Mouse (Mus musculus): ENCODE results near the gene N4bp2l2. TPM values are rescaled to one million over a fixed set of nuclear protein-coding genes. Genes with fewer than 3 reads are reported as not detected.

Gene N4bp2l2
- polyA plus RNA-seq, 1 experiment from 2014 or later, result 47.1 TPM

DNA sequence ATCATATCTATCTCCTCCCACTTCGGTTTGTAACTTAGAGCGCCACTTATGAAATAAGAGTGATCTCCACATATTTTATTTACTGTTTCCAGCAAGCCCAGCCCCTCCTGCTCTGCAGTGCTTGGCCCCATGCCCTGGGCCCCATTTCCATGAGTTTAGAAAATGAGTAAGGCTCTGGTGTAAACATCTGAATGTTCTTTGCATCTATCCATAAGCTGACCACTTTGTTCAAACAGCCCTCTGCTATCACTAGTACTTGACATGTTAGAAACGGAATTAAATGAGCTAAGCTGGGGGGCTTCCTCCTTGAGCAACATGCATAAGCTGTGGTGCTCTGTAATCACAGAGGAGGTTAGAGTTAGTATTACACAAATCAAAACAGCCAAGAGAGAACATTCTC, 91.6 kb downstream of the N4bp2l2 start:
- 93% methylated on average over 3 of the region's 3 CpGs for WGBS
- ATAC-seq (ENCODE audit: insufficient number of reproducible peaks, insufficient read depth, low FRiP score, low TSS enrichment), result no peak
- H3K27ac ChIP-seq, result no peak overlapping the region
- no peaks in the 10 kb centered on the region for H3K27me3 ChIP-seq
- H3K4me3 ChIP-seq, result no peak overlapping the region
- H3K4me2 ChIP-seq (replicated peaks), result no peak overlapping the region
- H3K9me3 ChIP-seq, result no peaks in the 10 kb centered on the region
- H3K9ac ChIP-seq, result no peak overlapping the region
- H3K4me1 ChIP-seq, result no peaks in the 10 kb centered on the region
- peaks cover 20% of the 10 kb centered on the region for H3K36me3 ChIP-seq

DNA sequence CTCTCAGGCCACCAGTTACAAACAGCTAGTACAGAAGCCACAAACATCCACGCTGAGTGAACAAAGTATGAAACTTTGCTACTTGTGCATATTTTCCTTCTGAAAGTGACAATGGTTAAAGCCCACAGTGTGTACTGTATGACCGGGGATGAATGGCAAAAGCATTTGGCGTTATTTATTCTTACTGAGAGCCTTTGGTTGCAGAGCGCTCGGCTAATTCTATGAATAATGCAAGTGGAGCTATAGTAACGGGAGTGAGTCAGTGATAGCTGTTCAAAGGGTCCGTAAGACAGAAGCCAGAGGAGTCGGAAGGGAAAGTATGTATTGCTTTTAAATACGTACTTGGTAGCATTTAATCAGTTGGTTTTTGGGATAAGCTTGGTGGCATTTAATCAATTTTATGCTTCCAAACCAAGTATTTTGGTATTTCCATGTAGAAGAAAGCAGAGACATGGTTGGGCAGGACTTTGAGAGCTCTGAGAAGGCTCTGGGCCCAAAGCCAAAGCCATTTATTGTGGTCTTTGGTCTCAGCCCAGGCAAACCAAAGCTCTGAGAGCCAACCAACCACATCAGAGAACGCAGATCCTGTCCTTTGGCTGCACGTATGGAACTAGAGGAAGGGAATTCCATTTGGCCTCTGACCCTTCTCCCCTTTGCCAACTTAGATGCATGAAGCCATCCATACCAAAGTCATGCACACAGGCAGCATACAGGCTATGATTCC, 95.3 kb downstream of the N4bp2l2 start:
- Histone ChIP-seq H3K36me3 (peaks cover 51% of the 10 kb centered on the region), H3K4me3 (no peak overlapping the region), H3K4me1 (no peaks in the 10 kb centered on the region), H3K4me2 (replicated peaks) (no peak overlapping the region), H3K27ac (no peak overlapping the region), H3K9me3 (no peaks in the 10 kb centered on the region), H3K27me3 (no peaks in the 10 kb centered on the region), H3K9ac (no peak overlapping the region)
- 90% methylated on average over 11 of the region's 11 CpGs for WGBS
- no peak for ATAC-seq (ENCODE audit: insufficient number of reproducible peaks, insufficient read depth, low FRiP score, low TSS enrichment)

DNA sequence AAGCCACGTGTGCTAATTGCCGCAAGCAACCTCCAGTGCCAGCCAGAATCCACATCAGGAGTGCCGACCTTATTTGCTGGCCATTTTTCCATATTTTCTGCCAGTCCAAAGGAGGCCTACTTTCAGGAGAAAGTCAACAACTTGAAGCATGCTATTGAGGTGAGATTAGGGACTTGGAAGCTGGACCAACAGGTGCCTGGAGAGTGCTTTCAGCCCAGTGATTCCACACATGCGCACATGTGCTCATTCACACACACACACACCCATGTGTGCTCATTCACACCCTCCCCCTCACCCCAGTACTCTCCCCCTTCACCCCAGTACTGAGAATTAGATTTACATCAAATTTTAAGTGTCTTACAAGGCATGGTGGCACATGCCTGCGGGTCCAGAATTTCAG, 99.0 kb downstream of the N4bp2l2 start:
- 91% methylated on average over 5 of the region's 5 CpGs for WGBS
- ATAC-seq (ENCODE audit: insufficient number of reproducible peaks, insufficient read depth, low FRiP score, low TSS enrichment), result no peak
- H3K27me3 ChIP-seq, result no peaks in the 10 kb centered on the region
- H3K4me1 ChIP-seq, result no peaks in the 10 kb centered on the region
- H3K4me2 ChIP-seq (replicated peaks), result no peak overlapping the region
- no peak overlapping the region for H3K27ac ChIP-seq
- no peak overlapping the region for H3K9ac ChIP-seq
- no peak overlapping the region for H3K4me3 ChIP-seq
- no peaks in the 10 kb centered on the region for H3K9me3 ChIP-seq
- H3K36me3 ChIP-seq, result peaks cover 63% of the 10 kb centered on the region

DNA sequence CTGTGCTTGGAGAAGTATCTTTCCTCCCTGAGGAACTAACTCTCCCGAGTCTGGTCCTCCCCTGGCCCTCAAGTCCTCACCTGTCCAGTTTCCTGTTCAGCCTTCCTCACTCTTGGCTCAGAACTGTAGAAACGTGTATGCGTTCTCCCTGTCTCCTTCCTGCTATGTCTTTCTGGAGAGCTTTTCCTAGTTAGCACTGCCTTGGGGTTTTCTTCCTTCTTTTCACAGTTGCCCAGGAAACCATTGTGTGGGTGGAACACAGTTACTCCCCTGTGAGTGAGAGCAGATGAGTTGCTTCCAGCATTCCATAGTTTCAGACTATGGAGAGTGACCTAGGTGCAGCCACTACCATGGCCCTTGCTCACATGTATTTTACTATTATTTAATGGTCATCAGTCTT, 99.8 kb downstream of the N4bp2l2 start:
- Histone ChIP-seq H3K9ac (no peak overlapping the region), H3K36me3 (peaks cover 66% of the 10 kb centered on the region), H3K4me3 (no peak overlapping the region), H3K9me3 (no peaks in the 10 kb centered on the region), H3K4me1 (no peaks in the 10 kb centered on the region), H3K4me2 (replicated peaks) (no peak overlapping the region), H3K27ac (no peak overlapping the region), H3K27me3 (no peaks in the 10 kb centered on the region)
- ATAC-seq (ENCODE audit: insufficient number of reproducible peaks, insufficient read depth, low FRiP score, low TSS enrichment), result no peak
- WGBS, result 81% methylated on average over 3 of the region's 3 CpGs

GRCm38 (mm10) chr5:150564426-150564825, 101.6 kb downstream of the N4bp2l2 start:
- no peak overlapping the region for H3K4me3 ChIP-seq
- H3K27me3 ChIP-seq, result no peaks in the 10 kb centered on the region
- peaks cover 69% of the 10 kb centered on the region for H3K36me3 ChIP-seq
- no peak for ATAC-seq (ENCODE audit: insufficient number of reproducible peaks, insufficient read depth, low FRiP score, low TSS enrichment)
- H3K27ac ChIP-seq, result no peak overlapping the region
- WGBS, result 93% methylated on average over 6 of the region's 6 CpGs
- no peak overlapping the region for H3K4me2 ChIP-seq (replicated peaks)
- no peaks in the 10 kb centered on the region for H3K4me1 ChIP-seq
- H3K9ac ChIP-seq, result no peak overlapping the region
- no peaks in the 10 kb centered on the region for H3K9me3 ChIP-seq

DNA sequence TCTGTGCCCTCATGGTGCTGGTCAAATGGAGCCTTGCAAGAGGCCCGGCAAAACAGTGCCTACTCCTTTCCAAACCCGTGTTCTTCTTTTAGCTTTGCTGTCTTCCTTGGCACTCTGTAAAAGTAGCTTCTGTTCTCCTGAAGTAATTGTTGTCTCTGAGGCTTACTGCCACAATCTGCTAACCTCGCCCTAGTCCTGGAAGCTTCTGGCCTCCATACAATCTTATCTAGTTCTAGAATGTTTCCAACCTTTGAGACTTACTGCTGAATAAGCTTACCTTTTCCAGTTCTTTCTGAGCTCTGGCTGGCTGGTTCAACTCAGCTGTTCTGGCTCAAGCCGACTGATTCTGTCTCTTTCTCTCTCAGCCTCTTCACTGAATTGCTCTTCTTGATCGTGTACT, 104.2 kb downstream of the N4bp2l2 start:
- H3K4me1 ChIP-seq, result no peaks in the 10 kb centered on the region
- peaks cover 64% of the 10 kb centered on the region for H3K36me3 ChIP-seq
- H3K9ac ChIP-seq, result no peak overlapping the region
- WGBS, result 91% methylated on average over 5 of the region's 5 CpGs
- no peaks in the 10 kb centered on the region for H3K9me3 ChIP-seq
- H3K27ac ChIP-seq, result no peak overlapping the region
- H3K4me3 ChIP-seq, result no peak overlapping the region
- no peaks in the 10 kb centered on the region for H3K27me3 ChIP-seq
- no peak for ATAC-seq (ENCODE audit: insufficient number of reproducible peaks, insufficient read depth, low FRiP score, low TSS enrichment)
- no peak overlapping the region for H3K4me2 ChIP-seq (replicated peaks)

DNA sequence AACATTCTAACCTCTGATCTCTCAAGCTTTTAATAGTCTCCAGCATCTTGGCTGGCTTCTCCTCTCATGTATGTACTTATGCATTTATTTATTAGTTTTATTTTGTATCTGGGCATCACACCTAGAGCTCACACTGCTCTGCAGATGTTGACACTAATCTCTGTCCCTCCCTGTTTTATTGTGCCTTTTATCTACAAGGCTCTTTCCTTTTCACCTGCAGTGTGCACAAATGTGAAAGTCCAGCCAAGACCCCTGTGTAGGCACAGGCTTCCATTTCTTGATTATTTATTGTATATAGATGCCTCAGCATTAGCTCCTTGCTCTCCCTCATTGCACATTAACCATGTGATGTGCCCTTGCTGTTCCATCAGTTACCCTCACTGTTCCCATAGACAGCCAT, 104.6 kb downstream of the N4bp2l2 start:
- no peaks in the 10 kb centered on the region for H3K27me3 ChIP-seq
- no peaks in the 10 kb centered on the region for H3K9me3 ChIP-seq
- H3K4me3 ChIP-seq, result no peak overlapping the region
- H3K36me3 ChIP-seq, result peaks cover 62% of the 10 kb centered on the region
- no peak for ATAC-seq (ENCODE audit: insufficient number of reproducible peaks, insufficient read depth, low FRiP score, low TSS enrichment)
- no peak overlapping the region for H3K27ac ChIP-seq
- no peak overlapping the region for H3K4me2 ChIP-seq (replicated peaks)
- no peaks in the 10 kb centered on the region for H3K4me1 ChIP-seq
- no peak overlapping the region for H3K9ac ChIP-seq

DNA sequence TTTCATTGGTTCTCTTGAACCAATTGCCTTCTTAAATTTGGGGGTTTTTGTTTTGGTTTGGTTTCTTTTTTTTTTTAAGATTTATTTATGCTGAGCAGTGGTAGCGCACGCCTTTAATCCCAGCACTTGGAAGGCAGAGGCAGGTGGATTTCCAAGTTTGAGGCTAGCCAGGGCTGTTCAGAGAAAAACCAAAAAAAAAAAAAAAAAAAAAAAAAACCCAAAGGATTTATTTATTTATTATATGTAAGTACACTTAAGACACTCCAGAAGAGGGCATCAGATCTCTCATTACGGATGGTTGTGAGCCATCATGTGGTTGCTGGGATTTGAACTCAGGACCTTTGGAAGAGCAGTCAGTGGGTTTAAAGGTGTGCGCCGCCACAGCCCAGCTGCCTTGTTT, 105.1 kb downstream of the N4bp2l2 start:
- Histone ChIP-seq H3K9ac (no peak overlapping the region), H3K4me3 (no peak overlapping the region), H3K4me1 (no peaks in the 10 kb centered on the region), H3K4me2 (replicated peaks) (no peak overlapping the region), H3K36me3 (peaks cover 57% of the 10 kb centered on the region), H3K9me3 (no peaks in the 10 kb centered on the region), H3K27ac (no peak overlapping the region), H3K27me3 (no peaks in the 10 kb centered on the region)
- ATAC-seq (ENCODE audit: insufficient number of reproducible peaks, insufficient read depth, low FRiP score, low TSS enrichment), result no peak
- 98% methylated on average over 5 of the region's 5 CpGs for WGBS

DNA sequence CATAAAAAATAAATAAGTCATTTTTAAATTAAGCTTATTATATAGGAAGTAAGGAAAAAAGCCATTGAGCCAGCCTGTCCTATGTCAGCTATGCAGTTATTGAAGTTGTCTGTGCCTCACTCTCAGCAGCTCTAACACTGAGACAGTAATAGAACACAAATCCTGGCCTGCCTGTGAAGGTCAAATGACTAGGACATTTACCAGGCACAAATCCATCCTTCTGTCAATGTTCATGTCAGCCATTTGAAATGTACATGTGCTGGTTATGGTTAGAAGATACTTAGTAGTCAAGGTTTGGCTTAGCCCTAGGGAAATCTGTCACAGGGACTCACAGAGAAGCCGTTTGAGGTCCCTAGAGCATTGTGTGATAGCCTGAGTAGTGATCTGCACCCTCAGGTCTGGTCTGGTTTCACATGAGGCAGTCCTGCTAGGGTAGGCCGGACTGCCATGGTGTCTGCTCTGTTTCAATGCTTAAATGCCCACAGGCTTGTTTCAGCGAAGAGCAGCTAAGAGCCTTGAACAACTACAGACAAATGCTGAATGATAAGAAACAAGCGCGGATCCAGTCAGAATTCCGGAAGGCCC, 106.4 kb downstream of the N4bp2l2 start:
- H3K36me3 ChIP-seq, result peaks cover 56% of the 10 kb centered on the region
- H3K4me1 ChIP-seq, result no peaks in the 10 kb centered on the region
- H3K9ac ChIP-seq, result no peak overlapping the region
- H3K27ac ChIP-seq, result no peak overlapping the region
- H3K4me3 ChIP-seq, result no peak overlapping the region
- 91% methylated on average over 6 of the region's 6 CpGs for WGBS
- H3K9me3 ChIP-seq, result no peaks in the 10 kb centered on the region
- ATAC-seq (ENCODE audit: insufficient number of reproducible peaks, insufficient read depth, low FRiP score, low TSS enrichment), result no peak
- H3K27me3 ChIP-seq, result no peaks in the 10 kb centered on the region
- no peak overlapping the region for H3K4me2 ChIP-seq (replicated peaks)

Other genes starting within 250 kb of the N4bp2l2 start
- not detected in 2 replicates for gene Zar1l, start 148.0 kb downstream of the N4bp2l2 start, polyA plus RNA-seq (2016; fragmentation: Nextera tagmentation; extraction: Ambion mirVana)
- gene Brca2, start 143.6 kb downstream of the N4bp2l2 start, polyA plus RNA-seq (2016; fragmentation: Nextera tagmentation; extraction: Ambion mirVana), result 30.0 and 30.5 TPM in 2 replicates
- gene N4bp2l1, start 69.0 kb downstream of the N4bp2l2 start, polyA plus RNA-seq (2016; fragmentation: Nextera tagmentation; extraction: Ambion mirVana), result 4.7 and 5.3 TPM in 2 replicates
- 46.6 and 46.8 TPM in 2 replicates for gene Pds5b, start 7.6 kb upstream of the N4bp2l2 start, polyA plus RNA-seq (2016; fragmentation: Nextera tagmentation; extraction: Ambion mirVana)

Data from embryonic facial prominence, embryonic 12.5 days (tissue).